Comparison of ENCODE assay signal across 8 mouse cellular contexts in the genomic region with DNA sequence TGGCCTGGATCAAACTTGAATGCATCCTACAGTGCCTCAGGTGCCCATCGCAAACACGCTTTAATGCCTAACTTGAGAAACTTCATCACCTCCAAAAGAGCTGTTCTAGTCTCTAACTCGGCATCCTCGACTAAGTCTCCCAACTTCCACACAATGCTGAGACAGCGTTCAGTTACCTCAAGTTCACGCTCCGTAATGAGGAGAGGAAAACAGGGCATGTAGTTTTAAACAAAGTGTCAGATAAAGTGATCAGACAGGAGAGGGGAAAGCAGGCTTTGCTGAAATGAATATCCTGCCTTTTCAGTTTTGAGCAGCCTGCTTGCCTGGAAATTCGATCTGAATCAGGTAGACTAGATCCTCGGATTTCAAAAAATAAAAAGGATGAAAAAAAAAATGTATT. TPM values are rescaled to one million over a fixed set of nuclear protein-coding genes. Genes with fewer than 3 reads are reported as not detected.
A peak's percentile ranks its signal among the peaks of the same experiment; 100 is the strongest.
DNase-seq lines count a peak whose midpoint lies in the region; ATAC-seq and TF ChIP-seq lines count a peak whose summit lies in the region.

No protein-coding gene starts in this region.

- H3K4me1 ChIP-seq in lung, embryonic 14.5 days (ENCODE audit: insufficient read depth), result no peaks in the 10 kb centered on the region
- H3K4me1 ChIP-seq in embryonic fibroblast, embryonic 13.5 days (ENCODE audit: control insufficient read depth, insufficient read depth, low read length), result peaks cover 6% of the 10 kb centered on the region
- no peaks in the 10 kb centered on the region for H3K4me1 ChIP-seq in limb, embryonic 11.5 days (ENCODE audit: control insufficient read depth, insufficient read depth, low read length)
- no peaks in the 10 kb centered on the region for H3K4me1 ChIP-seq in olfactory bulb, adult 2 months (ENCODE audit: control insufficient read depth, insufficient read depth, low read length)

- no peak for DNase-seq in lung, embryonic 14.5 days
- no peak for DNase-seq in lung, postnatal 25 days (ENCODE audit: low spot score)
- DNase-seq in limb, embryonic 11.5 days (ENCODE audit: low spot score), result no peak
- no peak for DNase-seq in cerebellum, adult 9-10 months
- DNase-seq in frontal cortex, adult 2 months (ENCODE audit: extremely low spot score in 1 of 2, low spot score in 1 of 2), result no peak
- no peak for DNase-seq in urinary bladder, adult 18-20 months (ENCODE audit: low spot score in 2 of 2)

- 9% methylated on average over 9 of the region's 9 CpGs for WGBS in lung, embryonic 14.5 days
- 16% methylated on average over 9 of the region's 9 CpGs for WGBS in limb, embryonic 11.5 days
- 2% methylated on average over 9 of the region's 9 CpGs for WGBS in olfactory bulb, adult 2 months

- no peak for TF ChIP-seq CTCF in lung, embryonic 14.5 days (IDR thresholded peaks at IDR 0.05; ENCODE audit: low read depth)
- TF ChIP-seq CTCF in embryonic fibroblast, embryonic 13.5 days (IDR thresholded peaks at IDR 0.05; ENCODE audit: borderline replicate concordance, insufficient read depth, low read length), result no peak
- TF ChIP-seq CTCF in olfactory bulb, adult 2 months (IDR thresholded peaks at IDR 0.05; ENCODE audit: insufficient read depth, low read depth, low read length), result no peak

- ATAC-seq in lung, embryonic 14.5 days (ENCODE audit: insufficient read depth), result no peak
- ATAC-seq in limb, embryonic 11.5 days (ENCODE audit: insufficient number of reproducible peaks, low FRiP score, low TSS enrichment, low read depth), result no peak

- H3K4me2 ChIP-seq in lung, embryonic 14.5 days, result peak overlapping the region; percentile 82
- H3K4me2 ChIP-seq in limb, embryonic 11.5 days (ENCODE audit: low read depth, severe bottlenecking), result peak overlapping the region; percentile 49

- no peaks in the 10 kb centered on the region for H3K27me3 ChIP-seq in lung, embryonic 14.5 days (ENCODE audit: insufficient read depth, low read length)
- H3K27me3 ChIP-seq in limb, embryonic 11.5 days (ENCODE audit: control insufficient read depth, insufficient read depth, low read length), result no peaks in the 10 kb centered on the region

- peak overlapping the region; percentile 61 for H3K4me3 ChIP-seq in lung, embryonic 14.5 days (ENCODE audit: low read depth, low read length)
- peak overlapping the region; percentile 91 for H3K4me3 ChIP-seq in embryonic fibroblast, embryonic 13.5 days (ENCODE audit: insufficient read depth, low read length)
- peak overlapping the region; percentile 78 for H3K4me3 ChIP-seq in limb, embryonic 11.5 days (ENCODE audit: low read depth, low read length)
- H3K4me3 ChIP-seq in olfactory bulb, adult 2 months (ENCODE audit: insufficient read depth, low read depth, low read length), result peak overlapping the region; percentile 66

- no peaks in the 10 kb centered on the region for H3K9me3 ChIP-seq in lung, embryonic 14.5 days (ENCODE audit: low read depth, low read length)
- no peaks in the 10 kb centered on the region for H3K9me3 ChIP-seq in limb, embryonic 11.5 days (ENCODE audit: control insufficient read depth, low read length)

- peaks cover 18% of the 10 kb centered on the region for H3K36me3 ChIP-seq in lung, embryonic 14.5 days (ENCODE audit: insufficient read depth)
- peaks cover 4% of the 10 kb centered on the region; the same call in 1 of the 2 replicates for H3K36me3 ChIP-seq in limb, embryonic 11.5 days (ENCODE audit: control insufficient read depth, insufficient read depth, low read length)

- peak; percentile 30; the same call in 1 of the 2 replicates for TF ChIP-seq POLR2A in embryonic fibroblast, embryonic 13.5 days (IDR thresholded peaks at IDR 0.05; ENCODE audit: low read depth, low read length)
- TF ChIP-seq POLR2A in olfactory bulb, adult 2 months (IDR thresholded peaks at IDR 0.05; ENCODE audit: insufficient read depth, low read depth, low read length), result no peak

- peak overlapping the region; percentile 59 for H3K9ac ChIP-seq in lung, embryonic 14.5 days
- peak overlapping the region; percentile 57 for H3K9ac ChIP-seq in limb, embryonic 11.5 days (ENCODE audit: low read length)

- no peak overlapping the region for H3K27ac ChIP-seq in lung, embryonic 14.5 days (ENCODE audit: low read depth)
- H3K27ac ChIP-seq in embryonic fibroblast, embryonic 13.5 days (ENCODE audit: insufficient read depth, low read length), result peak overlapping the region; percentile 9; the same call in 1 of the 2 replicates
- H3K27ac ChIP-seq in limb, embryonic 11.5 days (replicated peaks; ENCODE audit: low read depth, low read length), result no peak overlapping the region
- no peak overlapping the region for H3K27ac ChIP-seq in olfactory bulb, adult 2 months (ENCODE audit: insufficient read depth, low read depth, low read length)

RNA-seq across cellular contexts. Expression of a gene that starts 1.0 kb away (rescaled TPM):
- polyA plus RNA-seq in lung, embryonic 14.5 days (2014; fragmentation: Nextera tagmentation; extraction: Ambion mirVana), result 76.5 and 93.3 TPM in 2 replicates
- 134 and 203 TPM in 2 replicates for polyA plus RNA-seq in embryonic fibroblast, embryonic 13.5 days (2011; ENCODE audit: insufficient read length, low read depth, missing spikeins)
- polyA plus RNA-seq in limb, embryonic 11.5 days (2014; fragmentation: Nextera tagmentation; extraction: Ambion mirVana), result 123 and 135 TPM in 2 replicates
- polyA plus RNA-seq in olfactory bulb, adult 2 months (2012; ENCODE audit: insufficient read depth, insufficient read length, low replicate concordance, missing spikeins), result not detected in 2 replicates
- 92.8 and 117 TPM in 2 replicates for polyA plus RNA-seq in frontal cortex, adult 2 months (2012; rRNA removed)

RNA-seq across cellular contexts. Expression of a gene that starts 39.7 kb away (rescaled TPM):
- polyA plus RNA-seq in lung, embryonic 14.5 days (2014; fragmentation: Nextera tagmentation; extraction: Ambion mirVana), result 30.6 and 36.9 TPM in 2 replicates
- polyA plus RNA-seq in embryonic fibroblast, embryonic 13.5 days (2011; ENCODE audit: insufficient read length, low read depth, missing spikeins), result 511 and 923 TPM in 2 replicates
- polyA plus RNA-seq in limb, embryonic 11.5 days (2014; fragmentation: Nextera tagmentation; extraction: Ambion mirVana), result 120 and 124 TPM in 2 replicates
- 578 and 655 TPM in 2 replicates for polyA plus RNA-seq in olfactory bulb, adult 2 months (2012; ENCODE audit: insufficient read depth, insufficient read length, low replicate concordance, missing spikeins)
- polyA plus RNA-seq in frontal cortex, adult 2 months (2012; rRNA removed), result 1,706 and 1,914 TPM in 2 replicates

Comparison
In these comparisons a context has a peak if more than half of its experiments do, and no peak if none do; other contexts are left out.
1. RNA of a gene that starts 1.0 kb away (polyA plus RNA-seq): 123 to 135 TPM in limb, embryonic 11.5 days, 134 to 203 TPM in embryonic fibroblast, embryonic 13.5 days, 92.8 to 117 TPM in frontal cortex, adult 2 months and 76.5 to 93.3 TPM in lung, embryonic 14.5 days; not detected in olfactory bulb, adult 2 months; every median in the first group is over 10 times any median in the second.
2. Peak in every context shown above with its lines, with median percentiles within 50 percentile points of each other: H3K4me3 ChIP-seq.